Mouse (Mus musculus): ENCODE data around the gene Larp1. TPM values are rescaled to one million over a fixed set of nuclear protein-coding genes. Genes with fewer than 3 reads are reported as not detected.
A peak's percentile ranks its signal among the peaks of the same experiment; 100 is the strongest.
"Not testable (repeated sequence)": the region's sequence is repeated elsewhere in the genome, so short reads cannot be mapped to it uniquely, and the experiment has no call there.

The Larp1 gene
- polyA plus RNA-seq, 1 experiment: 31.1 TPM

- DNase-seq (ENCODE audit: low spot score): no peak
Measured at GRCm38 (mm10) chr11:58028981-58029380, 20.1 kb downstream of the Larp1 start.

- no peak for DNase-seq (ENCODE audit: low spot score)
Measured at GRCm38 (mm10) chr11:58029869-58030268, 21.0 kb downstream of the Larp1 start.

GRCm38 (mm10) chr11:58031176-58031575 is 22.3 kb downstream of the Larp1 start:
- no peak for DNase-seq (ENCODE audit: low spot score)

- DNase-seq (ENCODE audit: low spot score): no peak
Measured at GRCm38 (mm10) chr11:58033635-58034034, 24.8 kb downstream of the Larp1 start.

- DNase-seq (ENCODE audit: low spot score): no peak
Measured at GRCm38 (mm10) chr11:58039027-58039426, 30.2 kb downstream of the Larp1 start.

- DNase-seq (ENCODE audit: low spot score): no peak
Measured at GRCm38 (mm10) chr11:58042861-58043431, 34.1 kb downstream of the Larp1 start.

GRCm38 (mm10) chr11:58046438-58046837 is 37.6 kb downstream of the Larp1 start:
- no peak for DNase-seq (ENCODE audit: low spot score)

- DNase-seq (ENCODE audit: low spot score): no peak
Measured at GRCm38 (mm10) chr11:58057455-58057854, 48.6 kb downstream of the Larp1 start.

GRCm38 (mm10) chr11:58059752-58060151 is 50.9 kb downstream of the Larp1 start:
- not testable (repeated sequence) for DNase-seq (ENCODE audit: low spot score)

- DNase-seq (ENCODE audit: low spot score): not testable (repeated sequence)
Measured at GRCm38 (mm10) chr11:58061218-58061617, 52.4 kb downstream of the Larp1 start.

GRCm38 (mm10) chr11:58062586-58062985 is 53.7 kb downstream of the Larp1 start:
- no peak for DNase-seq (ENCODE audit: low spot score)

- DNase-seq (ENCODE audit: low spot score): no peak
Measured at GRCm38 (mm10) chr11:58065025-58065424, 56.2 kb downstream of the Larp1 start.

- DNase-seq (ENCODE audit: low spot score): no peak
Measured at GRCm38 (mm10) chr11:58072978-58073377, 64.1 kb downstream of the Larp1 start.

- no peak for DNase-seq (ENCODE audit: low spot score)
Measured at GRCm38 (mm10) chr11:58077270-58077669, 68.4 kb downstream of the Larp1 start.

- no peak for DNase-seq (ENCODE audit: low spot score)
Measured at GRCm38 (mm10) chr11:58081716-58082115, 72.9 kb downstream of the Larp1 start.

GRCm38 (mm10) chr11:58092541-58092940 is 83.7 kb downstream of the Larp1 start:
- DNase-seq (ENCODE audit: low spot score): no peak

GRCm38 (mm10) chr11:58093021-58093528 is 84.2 kb downstream of the Larp1 start, which contains the start of gene Gm12248:
TSS of gene Gm12248 (minus strand) at chr11:58093134.
- DNase-seq (ENCODE audit: low spot score): no peak

GRCm38 (mm10) chr11:58094766-58095165 is 85.9 kb downstream of the Larp1 start:
- no peak for DNase-seq (ENCODE audit: low spot score)

GRCm38 (mm10) chr11:58095561-58095960 is 86.7 kb downstream of the Larp1 start:
- DNase-seq (ENCODE audit: low spot score): no peak

GRCm38 (mm10) chr11:58096160-58096559 is 87.3 kb downstream of the Larp1 start:
- DNase-seq (ENCODE audit: low spot score): no peak

- DNase-seq (ENCODE audit: low spot score): no peak
Measured at GRCm38 (mm10) chr11:58096821-58097620, 88.2 kb downstream of the Larp1 start.

- peak; percentile 44 for DNase-seq (ENCODE audit: low spot score)
Measured at GRCm38 (mm10) chr11:58097621-58098365, 88.9 kb downstream of the Larp1 start.

Data from urinary bladder, adult 2 months (tissue).